Mouse (Mus musculus): ENCODE results near the gene Tbrg1.

Tbrg1 gene

DNA sequence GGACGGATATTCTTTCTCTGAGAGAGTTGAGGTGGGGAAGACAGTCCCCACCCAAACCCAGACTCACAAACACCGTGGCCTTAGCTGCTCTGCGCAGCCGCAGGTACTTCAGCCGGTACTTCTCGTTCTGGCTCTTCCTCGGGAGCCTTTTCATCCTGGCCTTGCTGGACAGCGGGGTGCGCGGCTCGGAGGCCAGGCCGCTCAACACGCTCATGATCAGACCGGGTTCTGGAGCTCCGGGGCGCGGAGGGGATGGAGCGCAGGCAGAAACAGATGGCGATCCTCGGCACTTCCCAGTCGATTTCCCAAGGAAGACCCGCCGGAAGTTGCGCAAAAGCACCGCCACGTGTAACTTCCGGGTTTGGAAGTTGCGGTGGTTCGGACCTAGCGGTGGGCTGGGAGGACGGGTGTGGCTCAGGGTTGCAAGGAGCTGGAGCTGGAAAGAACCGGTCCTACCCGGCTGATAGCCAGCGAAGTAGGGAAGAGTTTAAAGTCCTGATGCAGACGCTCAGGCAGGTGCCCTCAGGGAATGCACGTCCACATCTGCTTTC lies at the start of gene Tbrg1:
Tbrg1 (minus strand) TSS at position 382 of the 551 bp plus-strand sequence.
- peak; percentile 89 to 91 for DNase-seq

GRCm38 (mm10) chr9:37689970-37690686 lies 33.0 kb upstream of the Tbrg1 start:
- DNase-seq = no peak

GRCm38 (mm10) chr9:37687941-37688303 lies 30.8 kb upstream of the Tbrg1 start:
- DNase-seq = no peak

DNA sequence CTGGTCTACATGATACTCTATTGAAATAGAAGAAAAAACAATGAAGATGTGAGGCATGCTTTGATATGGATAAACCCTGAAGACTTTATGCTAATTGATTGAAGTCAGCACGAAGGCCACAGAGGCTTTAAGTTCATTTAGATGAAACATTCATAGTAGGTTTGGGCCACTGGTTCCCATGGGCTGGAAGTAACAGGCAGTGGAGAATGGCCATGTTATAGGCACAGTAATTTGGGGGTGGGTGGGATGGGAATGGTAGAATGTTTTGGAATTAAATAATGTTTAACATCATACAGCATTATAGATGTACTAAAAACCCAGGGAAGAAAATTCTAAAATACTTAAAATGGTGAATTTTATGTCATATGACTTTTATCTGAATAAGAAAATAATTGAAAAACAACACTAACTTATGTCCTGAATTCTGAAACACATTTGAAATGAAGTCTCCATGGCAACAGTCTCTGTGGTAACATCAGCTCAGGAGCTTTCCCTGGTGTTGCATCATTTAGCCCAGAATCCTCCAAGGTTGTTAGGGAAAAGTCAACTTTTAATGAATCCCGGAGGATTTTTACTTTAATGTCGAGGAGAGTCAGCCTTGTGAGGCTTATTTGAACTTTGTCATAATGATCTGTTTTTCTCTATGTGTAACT lies 30.3 kb upstream of the Tbrg1 start:
- no peak for DNase-seq

- no peak for DNase-seq
These were observed 24.0 kb upstream of the Tbrg1 start for GRCm38 (mm10) chr9:37681123-37681522.

DNA sequence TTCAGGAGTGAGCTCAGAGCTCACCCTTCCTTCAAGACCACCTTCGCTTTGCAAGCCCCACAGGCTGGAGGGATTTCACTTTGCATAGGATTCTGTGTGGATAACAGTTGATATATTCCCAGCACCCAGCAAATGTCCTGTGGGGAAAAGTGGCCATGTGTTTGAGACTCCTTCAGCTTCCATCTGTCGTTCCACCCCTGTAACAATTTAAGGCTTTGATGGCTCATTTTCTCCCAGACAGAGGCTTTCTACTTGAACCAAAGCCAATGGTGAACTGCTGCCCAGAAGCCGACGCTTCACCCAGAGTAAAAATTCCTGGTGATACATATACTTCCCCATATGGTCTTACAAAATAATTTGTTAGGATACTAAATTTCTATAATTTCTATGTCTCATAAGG lies 18.2 kb upstream of the Tbrg1 start:
- no peak for DNase-seq

GRCm38 (mm10) chr9:37670261-37670660 lies 13.1 kb upstream of the Tbrg1 start:
- DNase-seq = no peak

DNA sequence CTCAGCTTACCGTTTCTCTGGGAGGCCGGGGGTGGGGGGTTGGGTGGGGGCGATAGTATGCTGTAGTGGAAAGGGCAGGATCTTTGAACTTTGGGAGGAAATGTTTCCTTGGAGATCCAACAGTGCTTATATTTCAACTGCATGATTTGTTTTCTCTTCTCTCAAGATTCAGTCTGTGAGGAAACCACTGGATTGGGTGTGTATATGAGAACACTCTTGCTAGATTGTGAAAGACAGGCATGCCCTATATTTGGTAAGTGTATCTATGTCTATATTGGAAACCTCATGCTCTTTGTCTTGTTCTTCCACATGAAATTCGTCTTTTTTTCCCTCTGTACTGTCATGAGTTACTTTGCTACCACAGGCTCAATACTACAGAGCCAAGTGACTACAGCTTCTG lies 12.6 kb upstream of the Tbrg1 start:
- DNase-seq = no peak

DNA sequence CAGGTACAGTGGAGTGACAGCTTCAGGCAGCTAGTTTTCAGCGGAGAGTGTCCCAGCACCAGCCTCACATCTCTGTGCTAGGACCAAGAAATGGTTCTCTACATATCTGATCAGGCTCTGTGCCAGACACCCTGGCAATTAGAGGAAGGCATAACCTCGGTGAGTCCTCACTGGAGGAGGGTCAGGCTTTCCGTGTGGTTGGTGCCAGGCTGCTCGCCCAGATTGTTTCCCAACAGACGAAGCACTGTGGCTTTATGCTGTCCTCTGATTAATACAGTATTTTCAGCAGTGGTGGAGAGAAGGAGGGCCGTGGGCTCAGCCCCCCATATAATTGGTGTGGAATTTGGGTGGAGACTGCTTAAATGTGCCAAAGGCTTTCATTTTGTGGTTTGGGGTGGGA lies 12.0 kb upstream of the Tbrg1 start, which contains the start of gene Panx3:
Panx3 (minus strand) TSS at position 121 of the 400 bp plus-strand sequence.
- DNase-seq = no peak

DNA sequence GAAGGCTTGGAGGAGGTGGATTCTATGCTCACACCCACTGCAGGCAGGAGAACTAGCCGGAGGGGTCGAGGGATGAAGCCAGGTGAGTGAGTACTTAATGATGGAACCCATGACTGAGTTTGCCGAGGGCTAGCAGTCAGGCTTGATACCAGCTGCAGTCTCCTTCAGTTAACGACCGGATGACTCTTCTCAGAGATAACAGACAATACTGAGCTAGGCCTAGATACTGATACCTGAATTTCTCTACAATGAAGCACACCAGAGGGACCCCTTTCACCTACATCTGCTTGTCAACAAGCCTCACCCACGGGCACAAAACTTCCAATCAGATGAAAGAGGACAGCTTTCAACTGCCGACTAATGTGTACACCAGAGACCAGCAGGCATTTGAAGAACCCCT lies 8.9 kb upstream of the Tbrg1 start:
- DNase-seq = no peak

- DNase-seq = no peak
These were observed 7.5 kb upstream of the Tbrg1 start for GRCm38 (mm10) chr9:37664604-37665003.

DNA sequence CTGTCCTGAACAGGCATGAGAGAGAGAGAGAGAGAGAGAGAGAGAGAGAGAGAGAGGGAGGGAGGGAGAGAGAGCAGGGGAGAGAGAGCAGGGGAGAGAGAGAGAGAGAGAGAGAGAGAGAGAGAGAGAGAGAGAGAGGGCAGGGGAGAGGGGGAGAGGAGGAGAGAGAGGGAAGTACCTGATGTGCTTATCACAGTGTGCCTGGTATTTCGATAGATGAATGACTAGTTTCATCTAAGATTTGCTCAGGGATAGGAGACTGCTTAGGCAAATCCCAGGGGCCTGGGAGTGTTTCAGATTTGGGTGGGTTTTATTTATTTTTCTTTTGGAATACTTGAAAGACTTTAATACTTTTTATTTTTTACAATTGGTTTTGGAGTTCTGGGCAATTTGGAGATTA lies 6.1 kb upstream of the Tbrg1 start:
- DNase-seq = no peak

DNA sequence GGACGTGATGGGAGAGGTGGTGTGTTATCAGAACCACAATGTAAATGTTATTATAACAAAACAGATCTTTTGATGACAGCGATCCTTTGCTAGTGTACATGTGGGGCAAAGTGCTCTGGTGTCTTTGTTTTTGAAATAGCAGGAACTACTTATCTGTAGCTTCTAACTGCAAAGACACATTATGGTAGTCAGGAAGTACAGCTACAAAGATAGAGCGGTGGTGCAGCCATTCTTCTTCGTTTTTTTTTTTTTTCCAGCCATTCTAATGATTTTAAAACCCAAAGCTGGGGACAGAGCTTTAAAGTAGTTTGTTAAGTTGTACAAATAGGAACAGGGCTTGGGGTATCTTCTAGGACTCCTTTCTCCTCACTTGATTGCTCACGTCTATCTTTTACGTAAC lies 2.3 kb upstream of the Tbrg1 start:
- DNase-seq = no peak

DNA sequence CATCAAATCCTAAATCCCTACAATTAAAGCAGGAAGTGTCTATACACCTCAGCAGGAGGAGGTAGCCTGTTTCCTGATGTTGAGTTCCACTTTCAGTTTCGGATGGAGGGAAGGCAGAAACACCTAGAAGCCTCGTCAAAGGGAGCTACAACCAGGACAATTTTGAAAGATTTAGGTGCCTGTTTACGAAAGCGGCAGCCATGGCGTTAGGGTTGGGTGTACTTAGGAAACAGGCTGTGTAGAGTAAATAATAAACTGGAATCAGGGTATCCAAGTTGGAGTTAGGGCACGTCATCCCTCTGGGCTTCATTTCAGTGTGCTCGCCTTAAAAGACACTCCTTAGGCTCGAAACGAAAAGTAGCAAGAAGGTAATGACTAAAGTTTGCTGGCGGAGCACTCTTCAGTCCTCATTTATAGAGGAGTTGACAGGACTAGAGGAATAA lies 652 bp downstream of the Tbrg1 start:
- peak in 1 of 2 experiments; percentile 25 for DNase-seq

DNA sequence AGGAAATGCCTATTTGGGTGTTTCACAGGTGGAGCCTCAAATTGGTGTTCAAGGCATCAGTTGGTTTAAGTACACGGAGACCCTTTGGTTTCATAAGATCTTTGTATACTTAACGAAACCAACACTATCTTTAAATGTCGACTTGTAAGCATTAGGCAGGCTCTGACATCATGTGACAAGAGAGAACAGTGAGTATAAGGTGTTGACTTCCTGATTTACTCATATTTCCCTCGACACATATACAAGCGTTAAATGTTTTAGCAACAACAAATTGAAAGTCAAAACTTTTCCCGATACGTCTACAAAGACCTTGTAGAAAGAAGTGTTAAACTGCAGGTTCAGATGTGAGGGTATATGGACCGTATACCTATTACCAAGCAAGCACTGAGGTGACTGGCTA lies 1.2 kb downstream of the Tbrg1 start:
- DNase-seq = no peak

- no peak for DNase-seq
These were observed 3.3 kb downstream of the Tbrg1 start for GRCm38 (mm10) chr9:37653836-37654235.

DNA sequence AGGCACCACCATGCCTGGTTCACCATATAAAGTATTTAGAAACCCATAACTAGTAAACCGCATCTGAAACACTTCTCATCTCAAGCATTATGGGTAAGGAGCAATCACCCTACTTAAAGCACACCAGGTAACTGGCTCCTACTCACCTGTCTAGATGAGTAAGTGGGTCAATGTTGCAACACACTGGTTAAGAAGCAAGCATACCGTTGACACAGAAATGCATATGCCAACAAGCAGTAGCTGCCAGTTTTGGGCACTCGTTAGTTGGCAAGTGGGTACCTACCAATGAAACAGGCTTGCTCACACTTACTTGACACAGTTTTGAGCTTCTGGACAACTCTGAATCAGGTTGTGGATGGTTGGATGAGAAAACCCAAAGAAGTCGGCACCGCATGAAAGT lies 6.5 kb downstream of the Tbrg1 start:
- no peak for DNase-seq

DNA sequence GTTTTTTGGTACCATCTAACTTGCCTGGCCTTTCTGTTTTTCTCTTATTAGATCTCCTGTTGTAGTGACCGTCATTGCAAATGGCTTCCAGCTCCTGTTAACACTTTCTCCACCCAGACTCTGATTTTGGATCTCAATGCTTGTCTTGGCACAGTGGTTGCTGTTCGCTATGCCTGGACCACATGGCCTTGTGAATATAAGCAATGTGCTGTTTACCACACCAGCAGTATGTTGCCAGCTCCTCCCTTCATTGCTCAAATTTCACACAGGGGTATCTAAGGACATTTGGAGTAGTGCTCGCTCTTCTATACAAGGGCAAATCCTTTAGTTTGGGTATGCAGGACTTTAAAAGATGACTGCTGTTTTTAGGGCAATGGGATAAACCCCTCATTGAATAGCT lies 10.9 kb downstream of the Tbrg1 start:
- DNase-seq = peak in 1 of 2 experiments; percentile 32

DNA sequence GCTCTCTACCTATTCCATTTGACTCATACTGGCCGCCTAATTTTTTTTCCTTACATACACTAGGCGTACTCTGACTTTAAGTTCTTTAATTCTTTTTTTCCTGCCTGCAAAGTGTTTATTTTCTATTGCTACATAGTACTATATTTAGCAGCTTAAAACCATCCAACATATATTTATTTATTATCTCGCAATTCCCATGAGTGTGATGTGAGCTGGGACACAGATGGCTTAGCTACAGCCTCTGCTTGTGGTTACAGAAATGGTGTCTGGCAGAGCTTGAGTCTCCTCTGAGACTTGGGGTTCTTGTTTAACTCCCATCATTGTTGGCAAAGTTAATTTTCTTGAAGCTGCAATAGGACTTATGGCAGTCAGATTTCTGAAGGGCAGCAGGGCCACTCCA lies 18.4 kb downstream of the Tbrg1 start:
- DNase-seq = no peak

GRCm38 (mm10) chr9:37636800-37637542 lies 20.1 kb downstream of the Tbrg1 start:
- DNase-seq = peak; percentile 40 to 62

- DNase-seq = peak; percentile 56 to 65
These were observed 20.8 kb downstream of the Tbrg1 start for GRCm38 (mm10) chr9:37636335-37636734.

GRCm38 (mm10) chr9:37634269-37634668 lies 22.8 kb downstream of the Tbrg1 start:
- DNase-seq = no peak

DNA sequence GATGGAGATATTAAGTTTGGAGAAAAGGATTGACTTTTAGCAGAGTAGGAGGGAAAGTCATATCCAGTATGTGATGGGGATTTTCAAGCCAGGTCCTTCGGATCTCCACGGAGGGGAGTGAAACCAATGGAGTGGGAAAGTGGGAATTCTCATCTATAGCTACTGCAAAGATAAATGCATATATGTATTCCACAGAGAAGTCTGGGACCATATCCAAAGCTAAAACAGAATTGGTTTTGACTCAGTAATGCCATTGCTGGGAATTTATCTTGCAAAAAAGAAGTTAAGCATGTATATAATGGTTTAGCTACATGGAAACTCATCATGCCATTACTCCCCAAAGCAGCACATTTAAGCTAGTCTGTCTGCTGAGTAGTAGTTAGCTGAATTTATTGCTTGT lies 24.8 kb downstream of the Tbrg1 start:
- DNase-seq = no peak

- no peak for DNase-seq
These were observed 27.2 kb downstream of the Tbrg1 start for GRCm38 (mm10) chr9:37629941-37630340.

All from lung, postnatal 4 days (tissue).